Mouse (Mus musculus) adipocyte (in vitro differentiated cells): ENCODE data around the gene Dlgap1.

Experiments
- DNase-seq: peaks from one replicate; pipeline ENCODE4 v3.0.0-alpha.2; 2016; ENCODE audit warnings: low spot score

Dlgap1 gene

DNA sequence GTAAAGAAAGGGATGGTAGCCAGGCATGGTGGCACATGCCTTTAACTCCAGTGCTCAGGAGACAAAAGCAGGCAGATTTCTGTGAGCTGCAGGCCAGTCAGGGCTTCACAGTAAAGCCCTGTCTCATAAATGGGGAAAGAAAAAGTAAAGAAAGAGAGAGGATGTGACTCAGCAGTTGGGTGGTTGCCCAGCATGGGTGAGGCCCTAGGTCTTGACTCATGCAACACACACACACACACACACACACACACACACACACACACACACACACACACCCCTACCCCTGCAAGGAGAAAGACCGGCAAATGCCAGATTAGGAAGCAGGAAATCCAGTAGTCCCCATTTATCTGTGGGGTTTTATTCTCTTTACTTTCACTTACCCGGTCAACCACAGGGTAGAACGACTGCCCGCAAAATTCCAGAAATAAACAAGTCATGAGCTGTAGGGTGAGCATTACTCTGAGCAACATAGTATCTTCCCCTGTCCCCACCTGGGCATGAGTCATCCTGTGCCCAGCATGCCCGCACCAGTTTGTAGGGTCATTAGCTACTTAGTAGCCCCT is 759.9 kb downstream of the Dlgap1 start:
- DNase-seq = peak; percentile 94

DNA sequence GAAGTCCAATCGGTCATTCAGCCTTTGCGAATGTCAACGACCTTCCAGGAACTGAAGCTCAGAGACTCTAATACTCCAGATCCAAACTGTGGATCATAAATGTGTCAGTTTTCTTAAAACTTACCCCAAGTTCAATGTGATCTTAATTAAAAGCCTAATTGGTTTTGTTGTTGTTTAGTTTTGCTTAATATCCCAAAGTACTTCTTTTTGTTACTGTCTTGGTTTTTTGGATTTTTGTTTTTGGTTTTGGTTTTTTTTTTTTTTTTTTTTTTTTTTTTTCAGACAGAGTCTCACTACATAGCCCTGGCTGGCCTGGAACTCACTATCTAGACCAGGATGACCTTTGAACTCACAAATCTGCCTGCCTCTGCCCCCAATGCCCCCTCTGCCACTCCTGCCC is 765.9 kb downstream of the Dlgap1 start:
- no peak for DNase-seq

DNA sequence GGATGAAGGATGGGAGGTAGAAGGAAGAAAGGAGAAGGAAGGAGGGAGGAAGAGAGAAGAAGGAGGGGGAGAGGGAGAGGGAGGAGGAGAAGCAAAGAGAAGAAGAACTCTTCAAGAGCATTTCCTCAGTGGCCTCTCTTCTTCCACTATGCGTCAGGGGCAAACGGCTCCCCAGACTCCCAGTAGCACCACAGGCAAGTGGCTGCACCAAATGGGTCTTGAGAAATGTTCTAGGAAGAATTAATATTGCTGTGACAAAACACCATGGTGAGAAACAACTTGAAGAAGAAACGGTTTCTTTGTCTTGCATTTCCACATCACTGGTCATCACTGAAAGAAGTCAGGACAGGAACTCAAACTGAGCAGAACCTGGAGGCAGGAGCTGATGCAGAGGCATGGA is 766.5 kb downstream of the Dlgap1 start:
- no peak for DNase-seq

DNA sequence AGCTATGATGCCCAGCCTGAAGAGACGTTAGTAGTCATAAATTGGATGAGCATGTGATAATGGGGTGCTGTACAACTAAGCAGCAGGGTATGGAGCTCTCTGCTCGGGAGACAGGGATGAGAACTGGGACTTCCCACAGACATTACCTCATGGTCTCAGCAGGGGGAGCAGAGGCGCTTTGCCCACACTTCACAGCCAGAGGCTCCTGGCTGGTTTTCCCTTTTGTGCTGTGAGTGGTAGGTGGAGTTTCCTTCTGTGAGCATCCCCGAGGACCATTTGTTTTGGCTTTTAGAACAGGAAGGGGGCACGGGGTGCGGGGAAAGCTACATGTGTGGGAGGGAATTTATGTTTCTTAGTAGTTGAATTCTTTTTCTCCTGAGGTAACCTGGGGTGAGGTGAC is 768.6 kb downstream of the Dlgap1 start:
- peak; percentile 85 for DNase-seq

DNA sequence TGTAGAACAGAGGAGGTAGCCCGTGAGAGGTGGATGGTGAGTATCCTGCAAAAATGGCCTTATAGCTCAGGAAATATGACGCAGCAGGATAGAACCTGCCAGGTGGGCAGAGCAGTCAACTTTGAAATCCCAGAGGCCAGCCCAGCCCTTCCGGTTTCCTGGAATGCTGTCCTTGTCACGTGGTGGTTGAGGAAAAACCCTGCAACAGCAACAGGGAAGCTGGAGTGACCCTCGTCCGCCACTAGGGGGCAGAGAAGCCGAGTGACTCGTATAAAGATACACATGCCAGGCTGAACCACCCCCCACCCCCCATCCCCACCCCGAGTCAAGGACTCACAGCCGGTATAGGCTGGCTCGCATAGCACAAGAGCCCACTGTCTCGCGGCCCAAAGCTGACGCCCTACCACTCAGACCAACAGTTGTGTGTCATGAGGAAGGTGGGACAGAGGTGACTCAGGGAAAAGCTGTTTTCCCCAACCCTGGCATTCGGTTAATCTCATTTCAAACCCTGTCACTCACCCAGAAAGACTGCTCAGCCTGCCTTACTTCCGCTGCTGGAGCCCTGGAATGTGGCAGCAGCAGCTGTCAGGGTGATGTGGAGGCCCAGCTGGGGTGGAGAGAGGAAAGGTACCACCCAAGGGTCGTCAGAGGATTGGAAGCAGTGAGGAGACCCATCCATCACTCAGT is 769.4 kb downstream of the Dlgap1 start:
- DNase-seq = peak; percentile 99

DNA sequence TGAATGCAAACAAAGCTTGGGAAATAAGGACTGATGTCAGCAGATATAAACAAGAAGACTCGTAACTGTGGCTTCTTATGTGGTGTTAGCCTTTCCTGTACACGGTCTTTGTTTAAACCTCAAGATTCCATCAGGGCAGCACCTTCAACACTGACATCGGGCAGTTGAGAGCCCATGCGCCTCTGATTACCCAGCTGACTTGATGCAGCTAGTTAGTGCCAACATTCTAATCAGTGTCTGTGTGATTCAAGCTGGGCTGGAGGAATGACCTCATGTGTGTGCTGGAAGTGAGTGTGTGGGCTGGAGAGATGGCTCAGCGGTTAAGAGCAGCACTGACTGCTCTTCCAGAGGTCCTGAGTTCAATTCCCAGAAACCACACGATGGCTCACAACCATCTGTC is 770.5 kb downstream of the Dlgap1 start:
- DNase-seq = peak; percentile 25

DNA sequence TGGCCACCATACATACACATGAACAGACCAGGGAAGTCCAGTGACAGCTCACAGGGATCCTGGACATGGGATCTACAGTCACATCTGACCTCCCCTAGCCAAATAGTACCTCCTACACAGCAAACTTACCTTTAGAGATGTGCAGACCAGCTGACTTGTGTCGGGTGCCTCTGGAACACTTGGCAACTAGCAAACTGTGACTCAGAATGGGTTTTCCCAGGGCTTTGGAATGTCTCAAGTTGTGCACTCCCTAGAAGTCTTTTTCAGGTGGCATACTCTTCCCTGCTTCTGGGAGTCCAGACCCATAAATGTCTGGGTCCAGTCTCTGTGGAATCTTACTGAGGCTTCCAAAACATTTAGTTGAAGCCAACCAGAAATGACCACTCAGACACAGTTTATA is 772.8 kb downstream of the Dlgap1 start:
- DNase-seq = no peak

DNA sequence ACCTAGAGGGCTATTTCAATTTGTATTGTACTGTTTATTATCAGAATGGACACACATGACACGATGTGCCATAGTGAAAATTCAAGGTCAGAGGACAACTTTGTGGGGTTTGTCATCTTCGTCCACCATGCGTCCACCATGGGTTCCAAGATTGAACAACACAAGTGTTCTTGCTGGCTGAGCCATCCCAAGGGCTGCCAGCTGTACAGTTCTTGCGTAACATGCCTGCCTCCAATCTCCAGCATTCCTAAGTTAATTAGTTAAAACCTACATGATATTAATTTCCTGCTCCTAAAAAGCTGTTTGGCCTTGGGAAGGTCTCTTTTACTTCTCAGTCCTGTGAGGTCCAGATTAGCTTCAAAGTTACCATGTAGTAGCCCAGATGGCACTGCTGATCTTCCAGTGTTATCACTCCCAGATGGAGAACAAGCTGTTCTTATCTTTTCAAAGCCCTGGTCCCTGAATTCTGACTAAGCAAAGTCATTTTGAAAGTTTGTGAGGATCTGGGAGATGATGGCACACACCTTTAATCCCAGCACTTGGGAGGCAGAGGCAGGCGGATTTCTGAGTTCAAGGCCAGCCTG is 775.8 kb downstream of the Dlgap1 start:
- peak; percentile 26 for DNase-seq

DNA sequence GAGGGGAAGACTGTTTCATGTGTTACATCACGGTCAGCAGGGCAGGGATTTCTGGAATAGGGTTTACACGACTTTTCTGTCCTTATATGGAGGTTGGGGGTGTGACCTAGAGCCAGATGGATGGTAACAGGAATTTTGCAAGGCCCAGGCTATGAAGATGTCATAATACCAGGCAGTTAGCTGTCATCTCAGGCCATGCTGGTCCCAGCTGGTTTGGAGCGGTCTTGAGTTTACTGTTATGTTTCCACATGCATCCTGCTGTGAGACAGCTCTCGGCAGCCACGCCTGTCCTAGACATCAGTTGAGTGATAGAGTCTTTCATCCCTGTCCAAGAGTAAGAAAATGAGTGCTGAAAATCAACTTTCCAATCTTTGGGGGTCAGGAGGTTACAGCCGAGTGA is 776.5 kb downstream of the Dlgap1 start:
- DNase-seq = peak; percentile 69

DNA sequence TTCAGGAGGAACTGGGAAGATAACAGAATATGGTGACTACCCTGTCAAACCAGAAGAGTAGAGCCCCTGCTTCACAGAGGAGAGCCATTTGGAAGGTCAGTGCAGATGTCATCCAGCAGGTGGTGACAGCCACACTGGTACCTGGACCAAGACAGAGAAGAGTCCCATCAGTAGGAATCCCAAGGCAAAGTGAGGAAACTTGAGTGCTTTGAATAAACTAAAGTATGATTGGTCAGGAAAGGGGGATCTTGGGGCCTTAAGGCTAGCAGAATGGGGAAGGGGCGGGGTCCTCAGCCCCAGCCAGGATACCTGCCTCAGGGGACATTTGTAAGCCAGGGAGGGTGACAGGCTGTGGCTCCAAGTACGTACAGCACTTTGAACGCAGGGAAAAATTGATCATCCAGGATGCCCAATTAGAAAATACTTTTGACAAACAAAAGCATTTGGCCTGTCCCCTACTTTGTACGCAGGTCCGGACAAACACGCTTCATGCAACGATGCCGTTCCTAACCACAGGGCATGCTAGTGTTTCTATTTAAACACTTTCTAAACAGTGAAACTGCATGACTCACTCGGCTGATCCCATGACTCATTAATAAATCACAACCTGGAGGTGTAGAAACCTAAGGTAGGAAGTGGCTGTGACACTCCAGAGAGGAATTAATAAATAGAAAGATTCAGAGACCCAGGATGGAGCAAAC is 777.7 kb downstream of the Dlgap1 start:
- peak; percentile 64 for DNase-seq

DNA sequence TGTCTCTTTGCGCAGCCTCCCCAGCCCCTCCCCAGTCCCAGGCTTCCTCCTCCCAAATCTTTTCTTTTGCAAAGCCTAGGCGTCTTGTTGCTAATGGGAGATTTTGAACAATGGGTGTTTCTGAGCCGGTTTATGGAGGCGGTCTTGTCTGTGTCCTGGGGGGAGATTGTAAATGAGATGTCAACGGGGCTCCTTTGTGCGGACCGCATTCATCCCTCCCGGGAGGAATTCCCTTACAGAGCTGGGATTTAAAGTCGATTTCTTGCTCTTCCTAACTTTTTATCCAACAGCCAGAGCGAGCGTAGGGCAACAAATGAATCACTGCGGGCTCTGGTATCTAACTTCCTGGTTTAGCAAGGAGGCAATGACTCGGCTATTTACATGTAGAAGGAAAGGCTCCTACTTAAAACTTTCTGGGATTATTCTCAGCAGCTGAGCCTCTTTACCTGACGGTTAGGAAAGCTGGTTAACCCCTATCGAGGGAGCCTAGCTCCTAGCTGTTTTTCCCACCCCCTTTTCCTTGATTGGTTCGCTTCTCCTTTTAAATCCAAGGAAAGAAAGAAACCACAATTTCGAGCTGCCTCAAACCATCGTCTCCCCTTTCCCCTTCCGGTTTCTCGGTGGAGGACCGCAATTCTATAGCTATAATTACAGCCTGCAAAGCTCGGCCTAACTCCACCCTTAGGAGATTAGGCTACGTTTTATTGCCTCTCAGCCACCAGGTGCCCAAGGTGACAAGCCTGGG is 779.0 kb downstream of the Dlgap1 start:
- DNase-seq = peak; percentile 62

DNA sequence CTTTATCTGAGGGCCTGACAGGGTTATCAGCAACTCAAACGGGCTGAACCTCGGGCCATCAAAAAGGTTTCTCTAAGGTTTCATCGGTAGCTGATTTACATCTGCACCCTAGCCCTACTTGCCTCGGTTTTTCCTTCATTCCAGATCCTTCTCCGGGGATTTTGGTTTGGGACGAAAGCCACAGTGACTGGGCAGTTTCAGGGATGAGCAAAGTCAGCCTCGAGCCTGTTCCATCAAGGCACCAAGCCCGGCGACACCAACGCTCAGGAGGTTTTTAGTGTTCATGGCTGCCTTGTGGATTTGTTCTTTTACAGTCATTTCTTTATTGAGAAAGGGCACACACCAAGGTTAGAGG is 779.6 kb downstream of the Dlgap1 start:
- peak; percentile 55 for DNase-seq

DNA sequence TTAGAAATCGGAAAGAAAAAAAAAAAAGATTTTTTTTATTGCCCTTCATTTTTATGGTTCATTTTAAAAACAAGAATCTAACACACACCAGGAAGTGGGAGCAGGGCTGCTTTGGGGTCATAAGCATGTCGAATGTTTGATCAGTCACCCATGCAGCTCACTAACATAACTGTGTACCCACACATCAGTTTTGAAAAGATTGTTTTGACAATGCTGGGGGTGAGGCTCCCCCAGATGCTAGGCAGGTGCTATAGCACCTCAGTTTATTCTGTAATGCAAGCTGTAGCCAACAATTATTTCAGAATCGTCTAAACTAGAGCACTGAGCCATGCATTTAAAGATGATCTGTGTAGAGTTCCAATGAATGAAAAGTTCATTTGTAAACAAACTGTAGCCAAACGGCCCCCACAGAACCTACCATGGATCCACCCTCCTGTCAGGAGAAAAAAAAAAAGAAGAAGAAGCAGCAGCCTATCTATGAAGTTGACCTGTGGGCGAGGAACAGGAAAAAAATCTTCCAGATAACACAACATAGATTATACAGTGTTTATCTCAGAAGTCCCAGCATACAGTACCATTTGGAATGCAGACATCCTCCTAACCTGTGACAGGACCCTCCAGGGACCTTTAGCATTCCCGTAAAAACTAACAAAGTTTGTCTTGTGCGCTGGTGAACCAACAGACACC is 780.2 kb downstream of the Dlgap1 start:
- DNase-seq = no peak

DNA sequence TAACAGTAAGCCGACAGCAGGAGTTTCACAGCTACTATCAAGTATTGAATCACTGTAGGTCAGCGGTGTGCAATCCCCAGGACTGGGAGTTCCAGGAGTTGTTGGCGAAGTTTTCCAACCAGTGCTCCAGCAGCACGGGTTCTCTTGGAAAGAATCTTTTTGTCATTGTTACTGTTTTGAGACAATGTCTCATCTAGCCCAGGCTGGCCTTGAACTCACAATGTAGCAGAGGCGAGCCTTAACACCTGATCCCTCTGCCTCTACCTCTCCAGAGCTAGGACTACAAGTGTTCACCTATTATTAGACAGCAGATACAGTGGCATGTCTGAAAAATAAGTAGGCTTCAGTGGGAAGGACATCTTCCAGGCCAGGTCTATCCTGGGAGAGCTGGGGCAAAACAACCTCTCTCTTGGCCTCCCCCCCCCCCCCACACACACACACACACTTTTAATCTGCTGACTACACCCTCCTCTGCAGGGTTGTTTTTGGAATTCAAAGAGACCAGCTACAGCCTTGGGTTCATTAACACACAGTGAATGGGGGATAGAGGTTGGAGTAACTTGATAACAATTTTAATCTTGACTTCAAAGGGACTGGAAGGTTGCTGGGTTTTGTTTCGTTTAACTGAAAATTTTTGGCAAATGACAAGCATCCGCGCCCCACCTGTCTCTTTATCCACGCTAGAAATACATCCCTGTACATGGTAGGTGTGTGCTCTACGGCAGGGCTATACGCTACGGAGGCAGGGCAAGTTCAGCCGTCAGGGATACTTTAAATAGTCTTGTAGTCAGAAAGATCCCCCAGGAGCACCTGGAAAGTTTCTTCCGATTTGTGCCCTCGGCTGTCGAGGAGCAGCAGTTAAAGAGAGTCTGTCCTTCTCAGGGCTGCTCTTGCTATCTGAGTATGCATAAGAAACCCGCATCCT is 781.6 kb downstream of the Dlgap1 start:
- no peak for DNase-seq

DNA sequence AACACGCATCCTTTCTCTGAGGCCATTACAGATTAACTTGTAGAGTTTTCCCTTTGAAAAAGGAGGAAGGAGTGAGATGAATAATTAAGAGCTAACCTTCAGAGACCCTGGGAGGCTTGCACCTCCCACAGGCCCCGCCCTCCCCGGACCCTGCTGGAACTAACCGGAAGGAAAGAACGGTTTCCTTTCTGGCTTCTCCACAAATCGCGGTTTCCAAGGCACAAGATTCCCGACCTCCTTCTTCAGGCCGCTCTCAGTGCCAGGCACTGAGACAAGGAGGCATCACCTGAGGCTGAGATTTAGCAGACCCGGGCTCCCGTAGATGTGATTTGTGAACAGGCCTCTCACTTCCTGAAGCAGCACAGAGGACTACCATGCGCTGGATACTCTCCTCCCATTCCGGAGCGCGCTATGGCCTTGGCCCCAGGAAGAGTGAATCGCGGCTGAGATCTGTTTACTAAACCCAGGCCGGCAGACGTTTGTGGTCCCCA is 782.3 kb downstream of the Dlgap1 start:
- DNase-seq = no peak

DNA sequence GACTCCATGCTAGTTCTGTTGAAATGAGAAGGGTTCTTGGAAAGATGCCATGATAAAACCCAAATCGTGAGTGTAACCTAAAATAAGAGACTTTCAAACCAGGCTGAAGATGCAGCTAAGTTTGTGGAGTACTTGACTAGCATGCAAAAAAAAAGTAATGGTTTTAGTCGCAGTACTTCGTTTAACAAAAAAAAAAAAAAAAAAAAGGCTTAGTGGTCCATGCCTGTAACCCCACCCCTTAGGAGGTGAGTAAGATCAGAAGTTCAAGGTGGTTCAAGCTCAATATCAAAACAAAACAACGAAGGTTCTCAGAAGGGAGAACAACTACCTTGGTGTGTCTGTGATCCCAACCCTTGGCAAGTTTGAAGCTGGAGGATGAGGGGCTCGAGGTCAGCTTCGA is 782.8 kb downstream of the Dlgap1 start:
- DNase-seq = no peak

DNA sequence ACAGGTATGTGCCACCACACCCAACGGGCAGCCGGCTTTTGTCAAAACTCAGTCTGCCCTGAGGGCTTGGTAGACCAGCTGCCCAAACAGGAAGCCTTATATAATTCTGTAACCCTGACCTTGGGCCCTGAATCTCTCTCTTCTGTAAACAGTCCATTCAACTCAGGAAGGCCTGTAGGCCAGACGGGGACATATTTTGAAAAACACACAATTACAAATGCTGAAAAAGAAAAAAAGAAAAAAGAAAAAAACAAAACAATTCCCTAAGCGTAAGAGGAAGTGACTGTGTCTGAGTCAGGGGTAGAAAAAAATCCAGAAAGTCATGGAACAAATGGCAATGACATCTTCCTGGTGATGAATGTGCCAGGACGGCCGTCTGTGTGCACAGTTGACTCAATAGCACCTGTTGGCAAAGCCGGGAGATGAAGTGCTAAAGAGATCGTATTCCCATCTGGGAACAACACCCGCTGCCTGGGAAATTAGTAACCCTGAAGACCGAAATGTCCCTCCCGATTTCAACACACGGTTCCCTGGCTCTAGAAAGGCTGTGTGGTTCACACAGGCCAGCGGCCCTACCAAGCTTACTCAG is 784.7 kb downstream of the Dlgap1 start:
- DNase-seq = peak; percentile 53

DNA sequence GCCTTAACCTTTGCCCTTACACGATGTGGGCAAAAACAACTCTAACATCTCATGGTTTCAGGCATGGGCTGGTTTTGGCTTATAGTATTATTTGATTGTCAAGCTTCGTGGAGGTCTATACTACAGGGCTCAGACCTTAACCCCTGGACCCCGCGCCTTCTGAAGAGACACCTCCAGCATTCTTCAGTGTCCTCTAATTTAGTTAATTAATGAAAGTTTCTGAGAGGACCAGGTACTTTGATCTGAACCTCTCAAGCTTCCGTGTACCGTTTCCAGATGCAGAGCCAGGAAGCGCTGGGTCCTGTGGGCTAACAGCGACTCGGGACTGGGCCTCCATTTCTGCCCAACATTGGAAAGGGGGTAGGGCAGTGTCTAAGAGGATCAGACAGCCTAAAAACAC is 785.2 kb downstream of the Dlgap1 start:
- DNase-seq = no peak

DNA sequence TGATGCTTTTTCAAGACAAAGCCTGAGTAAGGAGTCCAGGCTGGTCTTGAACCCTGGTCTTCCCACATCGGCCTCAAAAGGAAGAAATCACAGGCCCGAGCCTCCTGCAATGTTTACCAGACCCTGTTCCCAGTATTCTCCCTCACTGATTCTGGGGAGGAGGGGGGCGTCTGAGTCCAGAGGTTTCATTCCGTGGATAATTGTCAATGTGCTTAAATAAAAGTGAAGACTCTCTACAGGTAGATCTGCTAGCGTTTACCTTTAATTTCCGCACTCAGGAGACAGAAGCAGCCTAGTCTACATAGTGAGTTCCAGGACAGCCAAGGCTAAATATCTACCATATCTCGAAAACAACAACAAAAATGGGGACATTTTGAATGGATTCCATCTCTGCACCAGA is 785.8 kb downstream of the Dlgap1 start:
- no peak for DNase-seq

DNA sequence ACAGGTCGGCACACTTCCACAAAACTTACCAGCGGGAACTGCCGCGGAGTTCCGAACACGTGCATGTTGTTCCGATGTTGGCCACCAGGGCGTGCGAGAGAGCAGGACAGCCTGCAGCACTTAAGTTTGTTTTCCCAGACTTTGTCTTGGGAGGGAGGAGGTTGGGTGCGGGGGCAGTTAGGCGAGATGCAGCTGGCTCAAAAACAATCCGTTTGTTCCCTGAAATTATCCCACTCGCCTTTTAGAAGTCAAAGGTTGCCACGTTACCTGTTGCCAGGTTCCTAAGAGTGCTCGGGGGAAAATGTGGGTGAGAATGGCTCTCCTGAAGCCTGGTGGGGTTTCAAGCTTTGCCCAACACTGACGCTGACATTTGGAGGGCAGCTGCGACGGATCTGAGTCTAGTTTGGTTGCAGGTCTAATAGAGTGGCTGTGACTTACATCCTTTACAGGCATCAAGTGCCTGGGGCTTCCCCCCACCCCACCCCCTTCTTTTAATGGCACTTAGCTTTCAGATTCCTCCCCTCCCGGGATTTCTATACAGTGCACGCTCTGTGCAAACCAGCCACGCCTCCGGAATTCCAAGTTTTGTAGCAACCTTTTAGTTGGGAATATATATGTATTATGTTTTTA is 786.3 kb downstream of the Dlgap1 start:
- DNase-seq = peak; percentile 88
